Mouse (Mus musculus): ENCODE data around the gene Rapgef5. TPM values are rescaled to one million over a fixed set of nuclear protein-coding genes. Genes with fewer than 3 reads are reported as not detected.

Rapgef5 gene
- total RNA-seq, 2 experiments from 2014 or later: 149 to 189 TPM

DNA sequence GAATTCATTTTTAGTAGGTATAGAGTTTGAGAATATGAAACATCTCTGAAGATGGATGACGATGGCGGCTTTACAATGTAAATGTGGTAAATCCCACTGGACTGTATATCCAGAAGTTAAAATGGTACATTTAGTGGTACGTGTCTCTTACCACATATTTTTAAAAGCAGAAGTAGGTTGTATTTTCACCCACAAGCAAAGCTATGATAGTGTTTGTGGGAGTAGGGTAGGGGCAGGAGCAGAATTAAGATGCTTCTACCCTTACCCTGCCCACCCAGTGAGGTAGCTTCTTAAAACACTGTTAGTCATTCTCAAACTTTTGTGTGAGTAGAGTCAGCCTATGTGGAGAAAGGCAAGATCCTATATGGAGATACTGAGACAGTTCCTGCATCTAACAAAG is 13.4 kb upstream of the Rapgef5 start:
- TF ChIP-seq CTCF (IDR thresholded peaks at IDR 0.05): no peak
- peak overlapping the region; percentile 79 for H3K27ac ChIP-seq
- no peak overlapping the region for H3K4me3 ChIP-seq
- no peak for DNase-seq (ENCODE audit: extremely low spot score in 1 of 2, low spot score in 2 of 2)
- intact Hi-C loops (cut with DNase I): loop anchor here (2.0 kb wide), 1 partner anchor 64 kb away; no protein-coding TSS in a partner anchor

DNA sequence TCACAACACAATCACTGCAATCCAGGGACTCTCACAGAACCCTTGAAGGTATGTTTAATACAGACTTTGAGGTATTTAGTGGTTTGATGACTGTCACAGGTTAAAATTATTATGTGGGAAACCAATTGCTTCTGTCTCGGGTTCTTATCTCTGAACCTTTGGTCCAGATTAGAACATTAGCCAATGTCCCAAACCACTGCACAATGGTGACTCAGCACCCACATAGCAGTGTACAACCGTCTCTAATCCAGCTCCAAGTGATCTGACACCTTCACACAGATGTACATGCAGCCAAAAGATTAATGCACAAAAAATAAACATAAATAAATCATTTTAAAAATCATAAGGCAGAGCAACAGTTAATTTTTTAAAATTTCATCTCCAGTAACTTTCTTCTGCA is 11.1 kb upstream of the Rapgef5 start:
- Histone ChIP-seq H3K4me3 (no peak overlapping the region), H3K27ac (no peak overlapping the region)
- no peak for DNase-seq (ENCODE audit: extremely low spot score in 1 of 2, low spot score in 2 of 2)
- intact Hi-C loops (cut with DNase I): no loop called here
- TF ChIP-seq CTCF (IDR thresholded peaks at IDR 0.05): no peak

DNA sequence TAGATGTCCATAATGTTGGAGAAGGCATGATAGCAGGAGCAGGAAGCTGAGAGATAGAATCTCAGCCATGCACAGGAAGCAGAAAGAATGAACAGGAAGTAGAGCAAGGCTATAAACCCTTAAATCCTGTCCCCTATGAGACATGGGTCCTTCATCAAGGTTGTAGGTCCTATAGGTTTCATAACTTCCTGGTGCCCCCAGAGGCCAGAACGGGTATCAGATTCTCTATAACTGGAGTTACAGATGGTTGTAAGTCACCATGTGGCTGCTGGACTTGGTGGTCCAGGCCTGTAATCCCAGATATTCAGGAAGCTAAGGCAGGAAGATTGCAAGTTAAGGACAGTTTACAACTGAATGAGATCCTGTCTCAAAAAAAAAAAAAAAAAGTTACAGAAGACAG is 8.5 kb upstream of the Rapgef5 start:
- intact Hi-C loops (cut with DNase I): no loop called here
- peak; percentile 12 for TF ChIP-seq CTCF (IDR thresholded peaks at IDR 0.05)
- DNase-seq (ENCODE audit: extremely low spot score in 1 of 2, low spot score in 2 of 2): no peak
- no peak overlapping the region for H3K27ac ChIP-seq
- no peak overlapping the region for H3K4me3 ChIP-seq

DNA sequence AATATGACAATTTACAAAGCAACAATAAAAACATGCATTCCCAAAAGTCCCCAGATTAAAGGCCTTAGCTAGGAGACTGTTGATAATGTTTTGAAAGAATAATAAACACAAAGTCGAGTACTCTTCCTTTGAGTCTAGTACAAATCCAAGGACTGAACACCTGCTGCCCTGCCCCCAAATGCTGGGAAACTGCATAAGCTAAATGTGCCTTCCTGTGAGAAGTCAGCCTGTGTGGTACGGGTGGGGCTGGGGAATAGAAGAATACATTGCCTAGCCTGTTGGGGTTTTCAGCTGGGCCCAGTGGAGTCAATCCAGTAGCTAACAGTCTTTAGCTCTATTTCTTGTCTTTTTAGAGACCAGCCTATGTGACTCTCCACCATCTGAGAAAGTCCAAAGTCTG is 6.4 kb upstream of the Rapgef5 start:
- intact Hi-C loops (cut with DNase I): no loop called here
- Histone ChIP-seq H3K4me3 (no peak overlapping the region), H3K27ac (no peak overlapping the region)
- no peak for DNase-seq (ENCODE audit: extremely low spot score in 1 of 2, low spot score in 2 of 2)
- TF ChIP-seq CTCF (IDR thresholded peaks at IDR 0.05): no peak

DNA sequence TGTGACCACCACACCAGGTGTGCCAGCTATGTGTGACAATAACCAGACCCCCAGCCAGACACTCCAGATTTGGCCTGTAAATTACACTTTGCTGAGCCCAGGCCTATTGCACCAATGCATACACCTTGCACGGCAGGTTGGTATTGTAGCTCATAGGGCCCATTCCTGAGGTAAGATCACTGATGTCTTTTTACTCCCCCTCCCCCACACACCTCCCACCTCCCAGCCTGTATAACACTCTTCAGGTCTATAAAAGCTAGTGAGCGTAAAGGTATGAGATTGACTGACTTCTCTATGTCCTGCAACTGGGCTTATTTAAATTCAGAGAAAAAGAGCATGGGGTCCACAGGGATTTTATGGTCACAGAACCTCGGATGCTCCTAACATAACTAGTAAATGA is 3.8 kb upstream of the Rapgef5 start:
- DNase-seq (ENCODE audit: extremely low spot score in 1 of 2, low spot score in 2 of 2): no peak
- intact Hi-C loops (cut with DNase I): no loop called here

DNA sequence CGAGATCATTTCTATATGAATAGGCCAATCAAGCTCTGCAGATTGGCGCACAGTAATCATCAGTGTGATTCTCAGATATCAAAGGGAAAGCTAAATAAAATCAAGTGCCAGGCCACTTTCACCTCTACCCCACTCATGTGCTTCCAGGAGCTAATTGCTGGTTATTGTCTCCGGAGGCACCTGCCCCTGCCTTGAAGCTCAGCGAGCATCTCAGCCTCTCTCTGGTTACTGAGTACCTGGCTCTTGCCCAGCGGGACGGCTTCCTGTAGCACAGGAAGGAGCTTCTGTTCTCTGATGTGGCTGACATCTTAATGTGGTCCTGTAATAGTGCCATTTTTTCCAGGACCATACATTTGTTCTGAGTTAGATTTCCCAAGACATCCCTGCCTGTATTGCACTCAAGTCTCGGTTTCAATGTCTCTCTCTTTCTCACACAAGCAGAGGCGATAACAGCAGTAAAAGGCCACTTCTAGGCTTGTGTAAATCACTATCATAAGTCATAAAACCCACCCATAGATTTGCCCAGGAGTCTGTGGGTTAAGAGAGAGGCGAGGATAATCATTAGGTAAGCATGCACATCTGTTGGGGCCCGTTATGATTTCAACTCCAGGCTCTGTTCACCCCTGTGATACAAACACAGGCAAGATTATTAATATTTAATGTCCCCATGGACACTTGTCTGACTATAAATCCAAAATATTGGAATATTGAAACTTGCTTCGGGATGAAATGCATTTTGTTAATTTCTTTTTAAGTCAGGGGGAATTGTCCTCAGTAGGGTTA is 2.9 kb upstream of the Rapgef5 start:
- Histone ChIP-seq H3K4me3 (no peak overlapping the region), H3K27ac (no peak overlapping the region)
- no peak for TF ChIP-seq CTCF (IDR thresholded peaks at IDR 0.05)
- DNase-seq (ENCODE audit: extremely low spot score in 1 of 2, low spot score in 2 of 2): no peak
- intact Hi-C loops (cut with DNase I): no loop called here

More for the DNA sequence above, 3.8 kb upstream of the Rapgef5 start:
- Histone ChIP-seq H3K4me3 (no peak overlapping the region), H3K27ac (no peak overlapping the region)
- no peak for TF ChIP-seq CTCF (IDR thresholded peaks at IDR 0.05)

DNA sequence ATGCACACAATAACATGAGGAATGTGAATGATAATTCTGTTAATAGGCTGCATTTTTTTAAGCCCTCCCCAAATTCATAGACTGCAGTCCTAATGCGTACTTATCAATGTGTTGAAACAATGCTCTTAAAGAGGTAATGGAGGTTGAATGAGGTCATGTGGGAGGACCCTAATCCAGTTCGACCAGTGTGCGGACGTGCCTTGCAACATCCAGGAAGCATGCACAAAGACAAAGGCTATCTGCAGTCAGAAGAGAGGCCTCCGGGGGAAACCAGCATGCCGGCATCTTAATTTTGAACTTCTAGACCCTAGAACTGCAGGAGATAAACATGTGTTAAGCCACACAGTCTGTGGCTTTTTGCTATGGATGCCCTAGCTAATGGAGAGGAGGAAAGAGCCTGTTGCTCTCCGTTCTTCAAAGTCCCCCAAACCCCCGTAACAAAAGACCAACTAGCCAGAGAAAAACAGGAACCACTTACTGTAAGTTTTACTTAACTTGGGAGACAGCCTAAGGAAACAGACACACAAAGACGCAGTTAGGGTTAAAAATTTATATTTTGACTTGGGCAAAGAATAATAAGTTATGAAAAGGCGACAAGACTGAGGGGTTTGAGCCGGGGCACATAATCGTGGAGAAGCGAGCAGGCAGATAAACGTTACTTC is 1.1 kb downstream of the Rapgef5 start:
- Histone ChIP-seq H3K27ac (no peak overlapping the region), H3K4me3 (no peak overlapping the region)
- DNase-seq (ENCODE audit: extremely low spot score in 1 of 2, low spot score in 2 of 2): no peak
- TF ChIP-seq CTCF (IDR thresholded peaks at IDR 0.05): no peak
- intact Hi-C loops (cut with DNase I): no loop called here

DNA sequence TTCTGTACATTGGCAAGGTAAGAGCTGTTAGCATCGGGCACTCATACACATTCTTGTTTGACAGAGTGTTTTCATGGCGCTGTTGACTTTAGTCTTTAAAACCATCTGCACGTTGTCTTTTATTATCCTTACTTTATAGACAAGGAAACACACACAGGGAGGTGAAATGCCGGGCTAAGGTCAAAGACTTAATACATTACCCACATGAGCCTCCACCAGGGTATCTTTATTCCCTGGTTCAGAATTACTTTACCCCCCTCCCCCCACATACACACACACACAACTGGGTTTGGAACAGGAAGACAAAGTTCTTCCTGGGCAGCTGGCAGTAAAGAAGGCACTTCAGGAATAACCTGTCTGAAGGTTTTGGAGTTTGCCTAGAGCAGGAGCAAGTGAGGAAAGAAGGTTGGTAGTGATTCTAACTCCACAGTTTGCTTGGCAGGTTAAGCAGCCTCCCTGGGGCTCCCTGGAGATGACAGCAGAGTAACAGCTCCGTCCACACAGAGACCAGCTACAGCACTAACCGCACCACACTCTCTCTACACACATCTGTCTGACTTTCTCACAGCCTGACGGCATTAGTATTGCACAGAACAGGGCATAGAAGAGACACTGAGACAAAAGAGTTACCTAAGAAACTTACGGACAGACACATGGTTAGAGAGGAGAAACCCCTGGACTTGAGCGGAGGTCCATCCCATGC is 8.2 kb downstream of the Rapgef5 start:
- Histone ChIP-seq H3K4me3 (no peak overlapping the region), H3K27ac (no peak overlapping the region)
- intact Hi-C loops (cut with DNase I): no loop called here
- no peak for DNase-seq (ENCODE audit: extremely low spot score in 1 of 2, low spot score in 2 of 2)
- no peak for TF ChIP-seq CTCF (IDR thresholded peaks at IDR 0.05)

DNA sequence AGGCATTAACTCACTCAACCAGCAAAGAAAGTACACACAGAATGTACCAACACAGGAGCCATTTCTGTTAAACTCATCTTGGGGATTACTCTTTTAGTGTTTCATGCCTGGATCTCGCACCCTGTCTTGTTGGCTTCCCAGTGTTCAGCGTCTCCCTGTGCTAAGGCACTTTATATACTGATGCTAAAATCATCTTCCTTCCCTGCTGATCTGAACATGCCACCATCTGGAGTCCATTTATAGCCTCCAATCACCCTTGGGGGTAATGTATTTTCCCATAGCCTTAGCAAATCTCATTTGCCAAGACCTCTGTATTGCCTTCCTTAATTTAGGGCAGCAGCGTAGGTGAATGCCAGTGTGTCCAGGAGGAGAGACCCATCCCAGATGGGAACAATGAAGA is 11.6 kb downstream of the Rapgef5 start:
- intact Hi-C loops (cut with DNase I): loop anchor here (1.0 kb wide), 1 partner anchor 27 kb away; no protein-coding TSS in a partner anchor
- DNase-seq (ENCODE audit: extremely low spot score in 1 of 2, low spot score in 2 of 2): no peak
- H3K4me3 ChIP-seq: no peak overlapping the region
- TF ChIP-seq CTCF (IDR thresholded peaks at IDR 0.05): no peak
- peak overlapping the region; percentile 80 for H3K27ac ChIP-seq

DNA sequence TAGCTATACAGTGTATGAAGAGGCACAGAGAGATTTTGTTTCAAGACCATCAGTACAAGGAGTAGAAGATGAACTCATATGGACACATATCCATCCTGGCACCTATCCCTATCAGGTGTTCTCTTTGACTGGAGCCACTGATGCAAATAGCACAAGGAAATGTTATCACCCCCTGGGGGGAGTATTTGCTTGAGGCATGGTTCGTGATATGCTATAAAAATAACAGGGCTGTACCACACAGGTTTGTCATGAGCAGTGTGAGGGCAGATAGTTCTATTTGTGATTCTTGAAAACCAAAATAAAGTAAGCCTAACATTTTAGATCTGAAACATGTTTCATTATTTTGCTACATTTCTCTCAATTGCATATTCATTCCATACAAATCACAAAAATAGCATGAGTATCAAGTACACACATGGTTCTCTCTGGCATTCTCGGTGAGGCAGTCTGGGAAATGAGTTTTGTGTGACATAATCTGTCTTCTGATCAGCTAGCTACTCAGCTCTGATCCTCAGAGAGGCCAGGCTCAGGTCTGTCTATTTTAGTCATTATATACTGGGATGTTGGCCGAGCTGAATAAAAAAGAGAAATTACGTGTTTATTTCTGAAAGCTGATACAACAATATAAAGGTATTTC is 12.3 kb downstream of the Rapgef5 start:
- intact Hi-C loops (cut with DNase I): loop anchor here (1.0 kb wide), 1 partner anchor 27 kb away; no protein-coding TSS in a partner anchor
- peak overlapping the region; percentile 80 for H3K27ac ChIP-seq
- DNase-seq (ENCODE audit: extremely low spot score in 1 of 2, low spot score in 2 of 2): no peak

DNA sequence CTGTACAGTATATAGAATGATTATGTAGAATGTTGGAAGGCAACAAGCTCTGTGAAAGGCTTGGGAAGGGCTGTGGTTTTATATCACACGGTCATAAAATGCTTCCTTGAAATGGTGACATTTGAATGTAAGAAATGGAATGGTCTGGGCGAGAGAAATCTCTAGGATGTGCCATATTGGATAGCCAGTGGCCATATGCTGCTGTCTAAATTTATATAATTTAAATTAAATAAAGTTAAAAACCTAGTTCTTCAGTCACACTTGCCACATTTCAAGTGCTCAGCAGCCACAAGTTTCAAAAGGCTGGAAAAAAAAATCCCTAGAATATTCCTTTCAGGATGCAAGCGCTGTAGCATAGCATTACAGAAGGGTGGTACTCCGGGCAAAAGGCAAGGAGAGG is 14.8 kb downstream of the Rapgef5 start:
- H3K27ac ChIP-seq: peak overlapping the region; percentile 64; the same call in 1 of the 2 replicates
- DNase-seq (ENCODE audit: extremely low spot score in 1 of 2, low spot score in 2 of 2): no peak
- H3K4me3 ChIP-seq: no peak overlapping the region
- intact Hi-C loops (cut with DNase I): loop anchor here (5.0 kb wide), 2 partner anchors 36 to 49 kb away; no protein-coding TSS in a partner anchor
- no peak for TF ChIP-seq CTCF (IDR thresholded peaks at IDR 0.05)

More for the DNA sequence above, 12.3 kb downstream of the Rapgef5 start:
- no peak for TF ChIP-seq CTCF (IDR thresholded peaks at IDR 0.05)
- H3K4me3 ChIP-seq: no peak overlapping the region
